Mouse (Mus musculus): ENCODE data around the gene Lgals2.

DNA sequence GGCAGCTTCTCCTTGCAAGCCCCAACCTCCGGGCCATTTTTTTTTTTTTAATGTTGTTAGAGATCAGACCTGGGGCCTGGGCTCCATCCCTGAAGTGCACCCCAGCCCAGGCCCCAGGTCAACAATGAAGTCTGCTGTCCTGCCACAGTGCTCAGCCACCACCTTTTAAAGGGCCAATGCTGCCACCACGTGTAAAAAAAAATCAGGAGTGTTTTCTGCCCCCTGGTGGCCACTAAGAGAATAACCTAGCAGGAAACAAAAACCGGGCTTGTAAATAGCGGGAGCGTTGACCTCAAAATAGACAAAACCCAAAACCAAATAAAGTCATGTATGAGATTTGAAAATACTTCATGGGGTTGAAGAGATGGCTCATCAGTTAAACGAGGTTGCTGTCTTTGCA lies 14.4 kb upstream of the Lgals2 start:
- TF ChIP-seq CTCF (IDR thresholded peaks at IDR 0.05; ENCODE audit: low read depth, low read length) (0 out of 2 replicates have a peak, but pooled peaks have one; percentile 11), GATA1 (IDR thresholded peaks at IDR 0.05; ENCODE audit: borderline replicate concordance, low read length) (no peak)

Measured in G1E (cell line).